Mouse (Mus musculus) kidney, adult 18-20 months (tissue): ENCODE measurements around the gene Agfg2.
A peak's percentile ranks its signal among the peaks of the same experiment; 100 is the strongest.
"Not testable (repeated sequence)": the region's sequence is repeated elsewhere in the genome, so short reads cannot be mapped to it uniquely, and the experiment has no call there.

ENCODE experiments used
- DNase-seq: peaks from one replicate; pipeline ENCODE4 v3.0.0; 2021

The Agfg2 gene

DNA sequence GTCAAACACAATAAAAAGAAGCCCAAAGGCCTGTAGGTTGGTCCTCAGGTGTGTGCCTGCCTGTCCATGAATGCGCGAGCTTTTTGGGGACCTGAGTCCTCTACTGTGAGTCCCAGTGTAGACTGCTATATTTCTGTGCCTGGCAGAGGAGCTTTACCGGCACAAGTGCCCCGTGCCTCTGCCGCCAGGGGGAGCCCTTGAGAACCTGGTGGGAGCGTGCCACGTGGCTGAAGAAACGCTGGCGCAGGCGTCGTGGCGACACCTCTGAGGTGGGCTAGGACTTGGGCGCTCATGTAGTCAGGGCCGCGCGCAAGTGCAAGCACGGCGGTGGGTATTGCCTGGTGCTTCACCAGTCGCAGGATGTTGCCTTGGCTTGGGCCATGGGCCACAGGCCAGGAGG is 43.5 kb downstream of the Agfg2 start, which contains the start of gene Sap25:
Sap25 (plus strand) TSS at position 281 of the 400 bp plus-strand sequence.
- peak; percentile 31 for DNase-seq

DNA sequence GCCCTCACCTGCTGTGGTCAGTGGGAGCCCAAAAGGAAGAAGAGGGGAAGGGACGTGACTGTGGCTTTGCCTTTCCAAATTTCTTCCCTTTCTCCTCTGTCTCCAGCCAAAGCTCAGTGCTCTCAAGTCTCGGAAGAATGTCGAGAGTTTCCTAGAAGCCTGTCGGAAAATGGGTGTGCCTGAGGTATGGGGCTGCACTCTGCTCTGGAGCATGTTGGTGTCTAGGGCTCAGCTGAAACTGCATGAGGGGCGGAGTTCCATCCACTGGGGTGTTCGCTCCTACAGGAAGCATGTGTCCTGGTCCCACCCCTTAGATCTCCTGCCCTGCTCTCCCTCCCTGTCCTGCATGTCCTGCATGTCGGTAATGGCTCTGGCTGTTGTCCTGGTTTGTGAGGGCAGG is 45.1 kb downstream of the Agfg2 start:
- no peak for DNase-seq

DNA sequence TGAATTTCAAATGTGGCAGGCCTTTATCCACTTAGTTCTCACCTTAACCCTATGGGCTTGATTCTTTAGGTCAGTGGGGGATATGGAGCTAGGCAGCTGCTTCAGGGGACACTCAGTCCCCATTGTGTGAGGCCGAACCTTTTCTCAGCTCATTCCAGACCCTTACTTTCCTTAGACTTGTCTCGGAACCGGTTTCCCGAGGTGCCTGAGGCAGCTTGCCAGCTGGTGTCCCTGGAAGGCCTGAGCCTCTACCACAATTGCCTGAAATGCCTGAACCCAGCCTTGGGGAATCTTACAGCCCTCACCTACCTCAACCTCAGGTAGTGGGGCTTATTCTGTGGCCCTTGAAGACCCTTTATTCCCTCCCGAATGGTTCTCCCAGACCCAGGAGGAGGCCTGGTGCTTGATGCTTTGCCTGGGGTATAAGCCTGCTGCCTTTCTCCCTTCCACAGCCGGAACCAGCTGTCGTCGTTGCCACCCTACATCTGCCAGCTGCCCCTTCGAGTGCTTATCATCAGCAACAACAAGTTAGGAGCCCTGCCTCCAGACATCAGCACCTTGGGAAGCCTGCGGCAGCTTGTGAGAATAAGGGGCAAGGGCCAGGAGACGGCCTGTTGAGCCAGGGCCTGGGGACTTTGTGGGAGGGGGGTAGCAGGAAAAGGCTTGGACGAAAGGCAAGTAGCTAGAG is 51.0 kb downstream of the Agfg2 start:
- DNase-seq: peak; percentile 48

DNA sequence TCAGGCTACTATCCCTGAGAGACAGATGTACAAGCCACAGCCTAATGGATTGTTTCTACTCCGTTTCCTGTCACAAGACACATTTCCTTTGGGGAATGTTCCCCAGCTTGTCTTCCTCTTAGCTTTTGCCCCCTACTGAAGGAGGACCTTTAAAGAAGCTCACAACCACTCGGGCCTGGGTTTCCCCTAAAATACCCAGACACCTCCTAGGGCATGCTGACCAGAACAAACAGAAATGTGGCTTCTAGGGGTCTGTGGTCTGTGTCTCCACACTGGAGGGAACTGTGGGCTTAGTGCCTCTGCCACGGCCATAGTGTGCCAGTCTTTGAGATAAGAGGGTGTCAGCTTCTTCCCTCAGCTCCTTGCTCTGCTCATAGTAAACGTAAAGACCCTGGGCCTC is 52.9 kb downstream of the Agfg2 start:
- no peak for DNase-seq

DNA sequence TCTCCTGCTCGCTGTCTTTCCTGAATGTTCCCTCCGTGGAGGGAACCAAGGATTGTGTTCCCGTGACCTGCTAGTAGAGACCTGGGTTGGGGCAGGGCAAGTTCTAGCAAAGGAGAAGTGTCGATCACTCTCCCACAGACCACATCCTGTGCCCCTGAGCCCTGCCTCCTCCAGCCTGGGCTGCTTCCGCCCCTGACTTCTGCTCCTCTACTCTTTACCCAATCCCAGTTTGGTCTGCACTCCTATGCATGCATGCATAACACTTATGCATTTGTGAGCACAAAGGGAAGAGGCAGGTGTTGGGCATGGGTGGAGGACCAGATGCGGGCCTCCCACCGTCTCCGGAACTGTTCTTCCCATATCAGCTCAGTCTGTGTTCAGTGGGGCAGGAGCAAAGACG is 53.4 kb downstream of the Agfg2 start:
- DNase-seq: no peak

DNA sequence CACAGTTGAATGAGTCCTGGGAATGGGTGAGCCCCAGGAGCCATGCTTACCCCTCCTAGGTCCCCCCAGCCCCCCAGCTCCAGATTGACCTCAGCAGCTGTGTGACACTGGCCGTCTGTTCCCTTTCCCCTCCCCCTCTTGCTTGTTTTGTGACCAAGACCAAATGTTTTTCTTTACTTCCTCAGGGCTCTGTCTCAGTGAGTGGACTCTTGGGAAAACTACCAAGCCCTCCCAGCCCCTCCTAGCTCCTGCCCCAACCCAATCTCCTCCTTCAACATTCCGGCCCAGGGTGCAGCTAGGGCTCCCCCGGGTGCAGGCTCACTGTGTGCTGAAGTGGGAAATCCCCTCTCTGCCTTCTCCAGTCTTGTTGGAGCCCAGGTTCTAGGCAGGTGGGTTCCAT is 53.9 kb downstream of the Agfg2 start:
- DNase-seq: peak; percentile 65

DNA sequence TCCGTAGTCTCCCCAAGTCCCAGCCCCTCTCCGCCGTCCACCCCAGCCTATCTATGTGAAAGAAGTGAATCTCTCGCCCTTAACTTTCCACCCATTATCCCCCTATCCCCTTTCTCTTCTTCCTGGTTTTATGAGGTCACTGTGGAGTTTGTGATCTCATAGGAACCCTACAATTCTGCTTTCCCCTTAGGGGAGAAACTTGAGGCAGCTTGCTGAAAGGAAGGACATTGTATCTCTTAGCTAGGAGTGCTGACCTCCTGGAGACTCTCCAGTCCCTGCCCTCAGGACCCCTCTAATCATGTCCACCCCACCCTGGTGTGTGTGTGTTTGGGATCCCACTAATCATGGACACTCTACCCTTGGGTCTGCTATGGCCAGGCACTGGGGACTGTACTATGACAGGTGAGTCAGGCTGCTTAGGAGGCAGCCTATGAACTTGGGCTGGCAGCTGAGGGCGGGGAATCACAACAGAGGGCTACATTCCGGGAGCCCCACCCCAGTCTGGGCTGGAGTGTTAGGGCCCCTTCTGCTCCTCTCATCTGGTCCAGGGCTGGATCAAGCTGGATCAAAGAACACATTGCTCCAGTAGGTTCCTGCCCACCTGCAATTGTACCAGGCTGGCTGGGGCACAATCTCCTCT is 54.5 kb downstream of the Agfg2 start:
- DNase-seq: no peak

DNA sequence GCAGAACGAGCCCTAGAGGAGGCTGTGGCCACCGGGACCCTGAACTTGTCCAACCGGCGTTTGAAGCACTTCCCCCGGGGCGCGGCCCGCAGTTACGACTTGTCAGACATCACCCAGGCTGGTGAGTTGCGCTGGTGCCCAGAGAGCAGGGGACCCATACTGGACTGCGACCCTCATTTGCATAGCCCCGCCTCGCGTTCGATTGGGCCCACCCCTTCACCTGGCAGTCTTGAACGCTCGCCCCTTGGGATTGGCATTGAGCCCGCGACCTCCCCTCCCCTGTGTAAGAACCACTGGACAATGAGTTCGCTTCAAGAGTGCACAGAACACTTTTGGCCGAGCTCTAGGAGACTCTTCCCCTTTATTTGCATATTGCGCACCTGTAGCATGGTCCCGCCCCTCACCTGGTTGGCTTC is 55.2 kb downstream of the Agfg2 start:
- DNase-seq: peak; percentile 82

DNA sequence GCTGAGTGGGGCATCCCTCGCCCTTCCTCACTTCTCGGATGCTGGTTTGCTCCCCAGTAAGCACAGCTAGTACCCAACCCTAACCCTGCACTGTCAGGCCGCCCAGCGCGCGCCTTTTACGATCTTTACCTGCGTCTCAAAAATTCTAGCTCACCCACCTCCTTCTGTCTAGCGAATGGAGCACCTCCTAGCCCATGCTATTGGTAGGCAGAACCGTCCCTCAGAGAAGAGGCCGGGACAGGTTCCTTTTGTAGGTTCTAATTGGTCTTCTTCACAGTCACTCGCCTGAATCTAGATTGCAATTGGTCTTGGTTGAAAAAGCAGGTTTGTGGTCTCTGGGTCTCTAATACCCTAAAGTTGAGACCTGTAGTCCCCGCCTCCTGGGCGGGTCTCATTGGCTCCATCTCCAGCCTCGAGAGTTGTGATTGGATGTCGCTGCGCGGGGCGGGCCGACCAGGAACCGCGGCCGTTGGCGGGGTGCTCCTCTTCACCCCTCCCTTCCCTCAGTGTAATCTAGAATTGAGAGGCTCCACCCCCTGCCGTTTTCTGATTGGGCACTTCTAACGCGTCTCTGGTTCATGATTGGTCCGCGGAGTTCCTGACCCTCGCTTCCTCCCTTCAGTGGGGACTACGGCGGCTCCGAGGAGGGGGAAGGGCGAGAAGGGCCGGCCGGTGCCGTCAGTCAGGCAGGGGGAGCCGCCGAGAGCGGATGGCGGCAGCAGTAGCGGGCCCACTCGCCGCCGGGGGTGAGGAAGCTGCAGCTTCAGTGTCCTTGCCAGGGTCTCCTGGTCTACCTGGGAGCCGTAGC is 55.8 kb downstream of the Agfg2 start, which contains the start of the genes Fbxo24, Lrch4 and Gm20605:
Fbxo24 (minus strand) TSS at position 505 of the 808 bp plus-strand sequence.
Lrch4 (plus strand) TSS at position 624 of the 808 bp plus-strand sequence.
Gm20605 (plus strand) TSS at position 678 of the 808 bp plus-strand sequence.
- peak; percentile 98 for DNase-seq

DNA sequence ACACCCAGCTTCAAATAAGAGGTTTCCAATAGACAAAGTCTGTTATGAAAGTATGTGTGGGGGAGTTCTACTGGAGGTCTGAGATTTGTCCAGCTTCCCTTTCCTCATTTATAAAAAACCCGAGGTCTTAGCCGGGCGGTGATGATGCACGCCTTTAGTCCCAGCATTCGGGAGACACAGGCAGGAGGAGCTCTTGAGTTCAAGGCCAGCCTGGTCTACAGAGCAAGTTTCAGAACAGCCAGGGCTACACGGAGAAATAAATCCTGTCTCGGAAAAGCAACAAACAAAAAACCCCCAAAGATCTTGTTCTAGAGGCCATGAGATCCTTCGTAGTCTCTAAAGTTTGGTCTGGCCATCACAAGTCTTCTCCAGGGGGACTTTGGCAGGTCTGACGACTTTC is 56.5 kb downstream of the Agfg2 start:
- DNase-seq: peak; percentile 51

DNA sequence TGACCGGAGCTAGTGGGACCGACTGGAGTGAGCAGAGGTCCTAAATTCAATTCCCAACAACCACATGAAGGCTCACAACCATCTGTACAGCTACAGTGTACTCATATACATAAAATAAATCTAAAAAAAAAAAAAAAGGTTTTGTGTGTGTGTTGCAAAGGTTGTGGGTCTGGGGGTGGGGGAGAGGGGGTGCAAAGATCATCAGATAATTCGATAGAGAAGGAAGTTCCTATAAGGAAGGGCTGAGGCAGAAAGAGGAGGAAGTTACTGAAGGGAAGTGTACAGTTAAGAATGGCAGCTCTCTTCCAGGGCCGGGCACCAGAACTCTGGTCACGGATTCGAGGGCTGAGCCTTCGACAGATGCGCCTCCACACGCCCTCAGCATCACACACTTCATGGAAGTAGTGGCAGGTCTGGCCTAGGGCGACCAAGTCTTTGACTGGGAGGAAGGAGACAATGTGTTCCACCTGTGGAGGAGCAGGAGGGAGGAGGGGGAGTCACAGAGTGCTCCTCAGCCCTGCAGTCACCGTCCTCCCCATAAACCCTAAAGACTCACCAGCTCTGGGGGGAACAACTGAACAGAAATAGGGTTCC is 60.5 kb downstream of the Agfg2 start:
- no peak for DNase-seq

DNA sequence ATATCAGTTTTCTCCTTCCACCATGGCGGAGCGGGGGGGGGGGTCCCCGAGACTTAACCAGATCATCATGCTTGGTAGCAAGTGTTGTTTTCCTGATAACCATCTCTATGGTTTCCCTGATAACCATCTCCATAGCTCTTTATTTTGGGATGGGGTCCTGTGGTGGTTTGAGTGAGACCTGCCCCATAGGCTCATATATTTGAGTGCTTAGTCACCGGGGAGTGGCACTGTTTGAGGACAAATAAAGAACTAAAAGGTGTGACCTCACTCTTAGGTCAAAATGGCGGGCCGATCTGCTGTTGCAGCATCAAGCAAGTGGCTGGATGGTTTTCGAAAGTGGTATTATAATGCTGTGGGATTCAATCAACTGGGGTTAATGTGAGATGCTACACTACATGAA is 69.2 kb downstream of the Agfg2 start:
- DNase-seq: no peak

DNA sequence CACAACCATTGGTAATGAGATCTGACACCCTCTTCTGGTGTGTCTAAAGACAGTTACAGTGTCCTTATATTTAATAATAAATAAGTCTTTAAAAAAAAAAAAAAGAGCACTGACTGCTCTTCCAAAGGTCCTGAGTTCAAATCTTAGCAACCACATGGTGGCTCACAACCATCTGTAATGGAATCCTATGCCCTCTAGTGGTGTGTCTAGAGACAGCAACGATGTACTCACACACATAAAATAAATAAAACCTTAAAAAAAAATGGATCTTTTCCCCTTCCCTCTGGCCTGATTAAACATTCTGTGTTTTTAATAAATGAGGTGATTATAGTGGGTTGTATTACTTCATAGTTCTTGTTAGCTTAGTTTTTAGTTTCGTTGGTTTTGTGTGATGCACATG is 69.6 kb downstream of the Agfg2 start:
- not testable (repeated sequence) for DNase-seq

DNA sequence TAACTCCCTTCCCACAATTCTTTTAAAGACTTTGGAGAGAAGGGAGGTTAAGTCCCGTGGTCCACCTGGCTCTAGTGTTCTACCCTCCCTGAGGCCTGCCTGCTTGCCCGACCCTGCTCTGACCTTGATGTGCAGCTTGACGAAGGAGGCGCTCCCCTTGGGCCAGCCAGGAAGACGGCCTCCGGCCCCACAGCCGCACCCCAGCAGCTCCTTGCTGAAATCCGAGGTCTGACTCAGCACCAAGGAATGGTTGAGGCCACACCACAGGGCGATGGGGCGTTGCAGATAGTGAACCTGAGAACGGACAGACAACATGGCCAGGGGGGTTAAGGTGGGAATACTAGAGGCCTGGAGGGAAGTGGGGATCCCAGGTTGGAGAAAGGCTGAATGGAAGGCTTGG is 71.0 kb downstream of the Agfg2 start, which contains the start of gene Pcolce:
Pcolce (minus strand) TSS at position 235 of the 400 bp plus-strand sequence.
- DNase-seq: peak; percentile 23

DNA sequence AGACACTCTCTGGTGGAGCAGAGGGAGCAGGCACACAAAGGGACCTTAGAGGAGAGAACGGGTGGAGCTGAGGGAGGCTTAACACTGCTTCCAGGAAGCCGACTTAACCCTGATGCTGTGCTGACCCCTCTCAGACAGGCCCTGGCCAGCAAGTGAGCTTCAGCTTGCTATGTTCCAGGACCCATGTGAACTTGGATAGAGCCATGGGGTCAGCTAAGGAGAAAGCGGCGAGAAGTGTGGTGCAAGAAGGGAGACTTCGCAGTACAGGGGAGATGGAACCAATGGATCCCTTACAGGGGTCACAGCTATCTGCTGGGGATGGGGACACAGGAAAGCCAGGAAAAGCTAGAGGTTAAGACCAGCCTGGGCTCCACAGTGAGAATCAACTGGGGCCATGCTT is 71.5 kb downstream of the Agfg2 start:
- DNase-seq: no peak

DNA sequence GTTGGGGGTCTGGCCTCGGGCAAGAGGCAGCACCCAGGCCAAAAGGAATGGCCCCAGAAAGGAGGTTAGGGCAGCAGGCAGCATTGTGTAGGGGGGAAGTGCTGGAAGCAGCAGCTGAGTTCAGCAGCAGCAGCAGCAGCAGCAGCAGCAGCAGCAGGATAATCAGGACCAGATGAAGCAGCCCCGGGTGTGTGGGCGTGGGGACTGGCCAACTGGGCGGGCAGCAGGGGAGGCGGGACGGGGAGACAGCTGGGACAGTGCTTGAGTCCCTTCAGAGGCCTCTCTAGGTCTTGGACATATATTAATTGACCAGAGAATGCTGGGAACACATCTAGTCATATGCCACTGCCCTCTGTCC is 73.3 kb downstream of the Agfg2 start:
- peak; percentile 44 for DNase-seq

DNA sequence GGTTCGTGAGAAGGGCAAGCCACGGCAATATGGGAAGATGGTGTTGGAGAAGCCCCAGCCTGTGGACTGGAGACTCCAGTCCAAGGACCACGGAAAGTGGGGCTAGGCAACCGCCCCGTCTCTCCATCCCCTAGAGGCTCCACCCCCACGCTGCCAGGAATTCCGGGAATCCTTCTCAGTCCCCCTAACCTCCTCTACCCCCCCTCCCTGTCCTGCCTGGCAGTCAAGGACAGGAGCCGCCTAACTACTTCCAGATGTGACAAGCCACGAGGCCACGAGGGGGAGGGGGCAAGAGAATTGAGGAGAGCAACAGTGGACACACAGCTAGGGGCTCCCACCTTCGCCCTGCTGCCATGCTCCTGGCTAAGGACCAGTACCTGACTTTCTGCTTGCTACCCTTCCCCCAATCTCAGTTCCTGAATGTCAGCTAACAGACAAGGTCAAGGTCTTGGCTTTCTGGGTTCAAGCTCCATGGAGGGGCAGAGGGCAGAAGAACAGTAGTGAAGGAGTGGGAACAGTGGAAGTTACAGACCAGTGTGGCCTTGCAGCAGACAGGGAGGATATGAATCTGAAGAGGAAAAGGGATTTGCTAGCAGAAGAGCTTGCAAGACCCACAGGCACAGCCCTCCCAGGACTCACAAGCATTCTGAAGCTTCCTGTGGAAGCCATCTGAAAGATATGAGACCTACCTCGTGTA is 73.8 kb downstream of the Agfg2 start:
- peak; percentile 79 for DNase-seq

DNA sequence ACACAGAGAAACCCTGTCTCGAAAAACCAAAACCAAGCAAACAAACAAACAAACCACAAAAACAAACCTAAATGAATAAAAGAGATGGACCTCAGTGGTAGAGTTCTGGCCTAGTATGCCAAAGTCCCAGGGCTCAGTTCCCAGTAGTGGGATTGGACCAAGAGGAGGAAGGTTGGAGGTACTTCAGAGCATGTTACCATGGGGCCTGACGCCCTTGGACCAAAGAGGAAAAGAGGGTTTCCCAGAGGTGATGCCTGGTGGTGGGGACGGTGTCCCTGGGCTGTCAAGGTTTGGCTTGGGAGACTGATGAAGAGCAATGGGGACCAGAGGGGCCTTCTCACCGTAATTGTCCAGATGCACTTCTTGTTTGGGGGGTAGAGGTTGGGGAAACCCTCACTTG is 74.5 kb downstream of the Agfg2 start:
- DNase-seq: no peak

DNA sequence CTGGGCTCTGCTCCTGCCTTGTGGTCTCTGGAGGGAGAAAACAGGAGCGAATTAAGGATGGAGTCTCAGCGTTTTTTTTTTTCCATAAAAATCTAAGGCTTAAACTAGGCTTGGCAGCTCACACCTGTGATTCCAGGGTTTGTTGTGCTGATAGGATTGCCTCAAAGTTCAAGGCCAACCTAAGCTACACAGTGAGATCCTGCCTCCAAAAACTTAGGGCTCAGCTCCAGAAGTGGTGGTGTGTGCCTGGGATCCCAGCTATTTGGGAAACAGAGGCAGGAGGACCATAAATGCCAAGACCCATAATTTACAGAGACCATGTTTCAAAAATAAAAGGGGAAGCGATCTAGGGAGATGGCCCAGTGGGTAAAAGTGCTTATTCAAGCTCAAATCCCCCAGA is 75.2 kb downstream of the Agfg2 start:
- DNase-seq: no peak

DNA sequence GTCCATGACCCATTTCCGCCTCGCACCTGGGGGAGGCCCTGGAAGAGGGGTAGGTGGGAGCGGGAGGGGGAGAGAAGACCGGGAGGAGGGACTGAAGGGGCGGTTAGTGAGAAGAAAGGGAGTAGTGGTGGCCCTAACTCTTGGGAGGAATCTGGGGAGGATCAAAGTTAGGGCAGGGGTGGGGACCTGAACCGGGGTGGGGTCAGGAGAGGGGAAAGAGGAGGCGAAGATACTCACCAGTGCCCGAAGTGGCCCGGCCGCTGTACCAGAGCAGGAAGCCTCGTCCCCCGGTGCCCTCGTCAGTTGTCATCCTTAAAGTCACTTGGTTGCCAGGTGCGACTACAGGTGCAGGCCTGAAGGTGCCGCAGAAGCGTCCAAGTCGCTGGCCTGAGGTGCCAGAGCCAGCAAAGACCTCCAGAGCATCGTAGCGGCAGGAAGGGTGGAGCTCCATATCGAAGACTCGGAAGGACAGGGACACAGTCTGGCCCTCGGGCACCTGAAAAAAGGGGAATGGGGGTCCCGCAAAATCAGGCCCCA is 75.8 kb downstream of the Agfg2 start:
- no peak for DNase-seq

DNA sequence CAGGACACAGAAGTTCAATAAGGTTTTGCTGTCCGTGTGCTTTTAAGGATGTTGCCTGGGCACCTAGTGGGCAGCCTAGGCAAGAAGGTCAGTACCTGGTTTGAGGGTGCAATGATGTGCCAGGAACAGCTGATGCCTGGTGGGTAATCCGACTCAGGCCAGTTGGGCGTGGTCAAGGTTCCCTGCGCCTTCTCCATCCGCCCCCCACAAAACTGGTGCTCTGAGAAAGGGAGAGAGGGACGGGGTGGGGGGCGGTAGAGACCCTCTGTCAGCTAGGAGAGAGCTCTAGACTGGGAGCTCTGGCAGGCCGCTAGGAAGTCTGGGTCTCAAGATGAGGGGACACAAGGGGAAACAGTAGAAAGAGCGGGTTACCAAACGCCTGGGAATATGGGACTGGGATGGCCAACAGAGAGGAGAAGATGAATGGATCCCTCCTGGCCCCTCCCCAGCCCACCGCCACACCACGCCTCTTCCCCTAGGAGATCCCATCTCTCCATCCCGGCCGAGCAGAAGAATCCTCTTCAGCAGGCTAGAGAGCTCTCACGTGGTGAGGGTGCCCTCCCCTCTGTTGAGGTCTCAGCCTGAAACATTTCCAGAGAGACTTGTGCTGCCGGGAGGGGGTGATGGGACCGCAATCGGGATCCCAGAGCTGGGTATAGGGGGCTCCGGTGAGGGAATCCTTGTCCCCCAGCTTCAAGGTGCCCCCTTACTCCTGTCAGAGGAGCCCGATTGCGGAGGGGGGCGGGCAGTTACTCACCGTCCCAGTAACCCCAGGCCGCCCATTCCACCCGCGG is 76.5 kb downstream of the Agfg2 start:
- no peak for DNase-seq
